Mouse (Mus musculus) heart, embryonic 11.5 days (tissue): ENCODE results near the gene Csk. TPM values are rescaled to one million over a fixed set of nuclear protein-coding genes. Genes with fewer than 3 reads are reported as not detected.
A peak's percentile ranks its signal among the peaks of the same experiment; 100 is the strongest.

ENCODE experiments used
- ATAC-seq: fragments of 200-750 bp; cut with Nextera tagmentation; replicated peaks from 2 replicates; pipeline ENCODE4 v1.8.0; 2017; ENCODE audit warnings: moderate library complexity; ENCODE audit not compliant: insufficient number of reproducible peaks, low FRiP score, low TSS enrichment
- H3K27ac ChIP-seq: fragments of 300-500 bp; sonication (generic); 2 replicates; pipeline ENCODE4 v1.5.1; 2014; ENCODE audit warnings: mild to moderate bottlenecking, low read depth, low read length
- H3K27me3 ChIP-seq: fragments of 300-500 bp; sonication (generic); 2 replicates; pipeline ENCODE4 v1.6.1; 2014; ENCODE audit warnings: mild to moderate bottlenecking, low read length, mixed read lengths; ENCODE audit not compliant: control insufficient read depth, insufficient read depth
- H3K36me3 ChIP-seq: fragments of 300-500 bp; sonication (generic); 2 replicates; pipeline ENCODE4 v1.6.1; 2014; ENCODE audit warnings: mild to moderate bottlenecking, low read length, moderate library complexity, mixed read lengths; ENCODE audit not compliant: control insufficient read depth, insufficient read depth
- H3K4me1 ChIP-seq: fragments of 300-500 bp; sonication (generic); 2 replicates; pipeline ENCODE4 v1.6.1; 2014; ENCODE audit warnings: low read length; ENCODE audit not compliant: control insufficient read depth, insufficient read depth
- H3K4me2 ChIP-seq: fragments of 300-500 bp; sonication (generic); 2 replicates; pipeline ENCODE4 v1.6.1; 2014; ENCODE audit warnings: mild to moderate bottlenecking, moderate library complexity
- H3K4me3 ChIP-seq: fragments of 300-500 bp; sonication (generic); 2 replicates; pipeline ENCODE4 v1.5.1; 2014; ENCODE audit warnings: low read depth, low read length
- H3K9ac ChIP-seq: fragments of 300-500 bp; sonication (generic); 2 replicates; pipeline ENCODE4 v1.6.1; 2014; ENCODE audit warnings: mild to moderate bottlenecking, low read depth, low read length, moderate library complexity
- H3K9me3 ChIP-seq: fragments of 300-500 bp; sonication (generic); replicated peaks from 2 replicates; pipeline ENCODE4 v1.6.1; 2016; ENCODE audit warnings: low read length; ENCODE audit not compliant: control insufficient read depth
- WGBS: fragments of 180-500 bp; shearing (Covaris S2); extraction: QIAGEN DNeasy Blood & Tissue Kit; methylation state at CpG from one replicate; pipeline ENCODE4 v1.1.7; 2014; ENCODE audit not compliant: insufficient replicate concordance; 5-methylcytosine and 5-hydroxymethylcytosine counted together
- polyA plus RNA-seq: library from polyadenylated mRNA; unstranded; fragments of >200 nt; fragmentation: Nextera tagmentation; extraction: Ambion mirVana; gene quantifications from 2 replicates; pipeline ENCODE4 v1.2.1, GENCODE M21; 2014

Csk gene
- polyA plus RNA-seq, 1 experiment from 2014 or later = 15.9 TPM

GRCm38 (mm10) chr9:57600620-57601352 is 52.6 kb downstream of the Csk start:
- H3K27ac ChIP-seq = no peak overlapping the region
- no peak overlapping the region for H3K4me3 ChIP-seq
- H3K4me1 ChIP-seq = peaks cover 42% of the 10 kb centered on the region
- H3K9ac ChIP-seq = 0 out of 2 replicates have a peak overlapping the region, but pooled peaks have one; percentile 1
- H3K9me3 ChIP-seq = no peaks in the 10 kb centered on the region
- H3K27me3 ChIP-seq = peaks cover 17% of the 10 kb centered on the region
- H3K36me3 ChIP-seq = no peaks in the 10 kb centered on the region
- 3% methylated on average over 3 of the region's 3 CpGs for WGBS
- peak overlapping the region; percentile 22; the same call in 1 of the 2 replicates for H3K4me2 ChIP-seq
- ATAC-seq = peak; percentile 49; the same call in 1 of the 2 replicates

- no peaks in the 10 kb centered on the region for H3K9me3 ChIP-seq
- peak overlapping the region; percentile 2; the same call in 1 of the 2 replicates for H3K9ac ChIP-seq
- whole genome bisulfite sequencing = 48% methylated on average over 8 of the region's 8 CpGs
- no peaks in the 10 kb centered on the region for H3K36me3 ChIP-seq
- no peak for ATAC-seq
- 0 out of 2 replicates have a peak, but pooled peaks cover 1% of the 10 kb centered on the region for H3K27me3 ChIP-seq
- no peak overlapping the region for H3K4me3 ChIP-seq
- H3K27ac ChIP-seq = no peak overlapping the region
- peaks cover 48% of the 10 kb centered on the region for H3K4me1 ChIP-seq
- H3K4me2 ChIP-seq = no peak overlapping the region
Measured at GRCm38 (mm10) chr9:57598851-57599563, 54.4 kb downstream of the Csk start.

- H3K4me2 ChIP-seq = no peak overlapping the region
- no peak overlapping the region for H3K27ac ChIP-seq
- H3K4me3 ChIP-seq = no peak overlapping the region
- H3K27me3 ChIP-seq = no peaks in the 10 kb centered on the region
- 10% methylated on average over 4 of the region's 4 CpGs for WGBS
- H3K9ac ChIP-seq = 0 out of 2 replicates have a peak overlapping the region, but pooled peaks have one; percentile 52
- peaks cover 50% of the 10 kb centered on the region for H3K4me1 ChIP-seq
- no peak for ATAC-seq
- no peaks in the 10 kb centered on the region; the same call in 1 of the 2 replicates for H3K36me3 ChIP-seq
- no peaks in the 10 kb centered on the region for H3K9me3 ChIP-seq
Measured at GRCm38 (mm10) chr9:57597929-57598382, 55.5 kb downstream of the Csk start.

GRCm38 (mm10) chr9:57597265-57597664 is 56.2 kb downstream of the Csk start:
- H3K9ac ChIP-seq = no peak overlapping the region
- no peak overlapping the region for H3K4me3 ChIP-seq
- no peaks in the 10 kb centered on the region for H3K27me3 ChIP-seq
- no peak overlapping the region for H3K4me2 ChIP-seq
- peaks cover 49% of the 10 kb centered on the region for H3K4me1 ChIP-seq
- no peak for ATAC-seq
- 71% methylated on average over 8 of the region's 8 CpGs for WGBS
- peaks cover 2% of the 10 kb centered on the region; the same call in 1 of the 2 replicates for H3K36me3 ChIP-seq
- H3K27ac ChIP-seq = no peak overlapping the region
- no peaks in the 10 kb centered on the region for H3K9me3 ChIP-seq

- Histone ChIP-seq H3K27me3 (no peaks in the 10 kb centered on the region), H3K36me3 (peaks cover 2% of the 10 kb centered on the region), H3K4me2 (no peak overlapping the region), H3K4me3 (no peak overlapping the region), H3K27ac (no peak overlapping the region), H3K9ac (no peak overlapping the region), H3K4me1 (peaks cover 28% of the 10 kb centered on the region), H3K9me3 (no peaks in the 10 kb centered on the region)
- 38% methylated on average over 9 of the region's 9 CpGs for WGBS
- ATAC-seq = no peak
Measured at GRCm38 (mm10) chr9:57594174-57594509, 59.3 kb downstream of the Csk start.

GRCm38 (mm10) chr9:57593454-57594173 is 59.8 kb downstream of the Csk start:
- Histone ChIP-seq H3K27ac (no peak overlapping the region), H3K27me3 (no peaks in the 10 kb centered on the region), H3K4me2 (no peak overlapping the region), H3K4me3 (no peak overlapping the region), H3K36me3 (peaks cover 2% of the 10 kb centered on the region), H3K9me3 (no peaks in the 10 kb centered on the region), H3K9ac (no peak overlapping the region), H3K4me1 (peaks cover 29% of the 10 kb centered on the region)
- no peak for ATAC-seq
- 48% methylated on average over 12 of the region's 12 CpGs for WGBS

- H3K9me3 ChIP-seq = no peaks in the 10 kb centered on the region
- H3K4me3 ChIP-seq = no peak overlapping the region; the same call in 1 of the 2 replicates
- peaks cover 2% of the 10 kb centered on the region for H3K36me3 ChIP-seq
- no peaks in the 10 kb centered on the region for H3K27me3 ChIP-seq
- no peak for ATAC-seq
- 36% methylated on average over 5 of the region's 5 CpGs for WGBS
- no peak overlapping the region for H3K9ac ChIP-seq
- no peak overlapping the region for H3K27ac ChIP-seq
- H3K4me2 ChIP-seq = peak overlapping the region; percentile 74; the same call in 1 of the 2 replicates
- peaks cover 22% of the 10 kb centered on the region; the same call in 1 of the 2 replicates for H3K4me1 ChIP-seq
Measured at GRCm38 (mm10) chr9:57590726-57591125, 62.7 kb downstream of the Csk start.
